Mouse (Mus musculus): ENCODE data around the gene Rpl19. TPM values are rescaled to one million over a fixed set of nuclear protein-coding genes. Genes with fewer than 3 reads are reported as not detected.
A peak's percentile ranks its signal among the peaks of the same experiment; 100 is the strongest.

Gene Rpl19
- polyA plus RNA-seq, 1 experiment from 2014 or later: 709 TPM

GRCm38 (mm10) chr11:98001351-98001824 is 25.1 kb upstream of the Rpl19 start:
- Histone ChIP-seq H3K27me3 (replicated peaks) (peaks cover 18% of the 10 kb centered on the region), H3K36me3 (peaks cover 28% of the 10 kb centered on the region), H3K9ac (no peak overlapping the region), H3K9me3 (no peaks in the 10 kb centered on the region), H3K27ac (no peak overlapping the region), H3K4me1 (peaks cover 22% of the 10 kb centered on the region), H3K4me3 (no peak overlapping the region), H3K4me2 (replicated peaks) (no peak overlapping the region)
- no peak for ATAC-seq (ENCODE audit: low FRiP score, low read depth)
- WGBS: 26% methylated on average over 11 of the region's 11 CpGs

GRCm38 (mm10) chr11:98001986-98002385 is 24.5 kb upstream of the Rpl19 start:
- Histone ChIP-seq H3K4me3 (no peak overlapping the region), H3K4me2 (replicated peaks) (no peak overlapping the region), H3K9ac (no peak overlapping the region), H3K27ac (no peak overlapping the region), H3K36me3 (peaks cover 31% of the 10 kb centered on the region), H3K27me3 (replicated peaks) (peaks cover 18% of the 10 kb centered on the region), H3K9me3 (no peaks in the 10 kb centered on the region), H3K4me1 (peaks cover 22% of the 10 kb centered on the region)
- no peak for ATAC-seq (ENCODE audit: low FRiP score, low read depth)
- WGBS: 51% methylated on average over 6 of the region's 6 CpGs

GRCm38 (mm10) chr11:98002627-98003026 is 23.9 kb upstream of the Rpl19 start:
- 6% methylated on average over 12 of the region's 12 CpGs for WGBS
- Histone ChIP-seq H3K9ac (no peak overlapping the region), H3K27ac (no peak overlapping the region), H3K9me3 (no peaks in the 10 kb centered on the region), H3K27me3 (replicated peaks) (peaks cover 18% of the 10 kb centered on the region), H3K36me3 (peaks cover 37% of the 10 kb centered on the region), H3K4me2 (replicated peaks) (peak overlapping the region; percentile 43), H3K4me3 (no peak overlapping the region; the same call in 1 of the 2 replicates), H3K4me1 (peaks cover 22% of the 10 kb centered on the region)
- ATAC-seq (ENCODE audit: low FRiP score, low read depth): no peak

- H3K36me3 ChIP-seq: peaks cover 42% of the 10 kb centered on the region
- no peak overlapping the region for H3K4me3 ChIP-seq
- no peak for ATAC-seq (ENCODE audit: low FRiP score, low read depth)
- 0 out of 2 replicates have a peak overlapping the region, but pooled peaks have one; percentile 26 for H3K9ac ChIP-seq
- peak overlapping the region; percentile 43 for H3K4me2 ChIP-seq (replicated peaks)
- no peak overlapping the region for H3K27ac ChIP-seq
- H3K9me3 ChIP-seq: no peaks in the 10 kb centered on the region
- H3K27me3 ChIP-seq (replicated peaks): peaks cover 18% of the 10 kb centered on the region
- H3K4me1 ChIP-seq: peaks cover 22% of the 10 kb centered on the region
- WGBS: 33% methylated on average over 17 of the region's 17 CpGs
Observed at GRCm38 (mm10) chr11:98003171-98003671, 23.3 kb upstream of the Rpl19 start.

GRCm38 (mm10) chr11:98004161-98004560 is 22.3 kb upstream of the Rpl19 start:
- Histone ChIP-seq H3K36me3 (peaks cover 51% of the 10 kb centered on the region), H3K9ac (no peak overlapping the region), H3K9me3 (no peaks in the 10 kb centered on the region), H3K27me3 (replicated peaks) (peaks cover 18% of the 10 kb centered on the region), H3K27ac (no peak overlapping the region), H3K4me2 (replicated peaks) (no peak overlapping the region), H3K4me3 (no peak overlapping the region), H3K4me1 (peaks cover 22% of the 10 kb centered on the region)
- 84% methylated on average over 8 of the region's 8 CpGs for WGBS
- no peak for ATAC-seq (ENCODE audit: low FRiP score, low read depth)

GRCm38 (mm10) chr11:98005076-98005475 is 21.4 kb upstream of the Rpl19 start:
- Histone ChIP-seq H3K9ac (no peak overlapping the region), H3K36me3 (peaks cover 60% of the 10 kb centered on the region), H3K27me3 (replicated peaks) (peaks cover 18% of the 10 kb centered on the region), H3K4me2 (replicated peaks) (no peak overlapping the region), H3K27ac (no peak overlapping the region), H3K9me3 (no peaks in the 10 kb centered on the region), H3K4me3 (no peak overlapping the region), H3K4me1 (peaks cover 22% of the 10 kb centered on the region)
- ATAC-seq (ENCODE audit: low FRiP score, low read depth): no peak
- WGBS: 56% methylated on average over 13 of the region's 13 CpGs

- Histone ChIP-seq H3K9me3 (no peaks in the 10 kb centered on the region), H3K4me3 (no peak overlapping the region), H3K27ac (no peak overlapping the region), H3K4me1 (peaks cover 22% of the 10 kb centered on the region), H3K27me3 (replicated peaks) (peaks cover 18% of the 10 kb centered on the region), H3K36me3 (peaks cover 66% of the 10 kb centered on the region), H3K9ac (no peak overlapping the region), H3K4me2 (replicated peaks) (no peak overlapping the region)
- 85% methylated on average over 10 of the region's 10 CpGs for WGBS
- ATAC-seq (ENCODE audit: low FRiP score, low read depth): no peak
Observed at GRCm38 (mm10) chr11:98005686-98006085, 20.8 kb upstream of the Rpl19 start.

GRCm38 (mm10) chr11:98008087-98008486 is 18.4 kb upstream of the Rpl19 start:
- Histone ChIP-seq H3K9ac (no peak overlapping the region), H3K4me2 (replicated peaks) (no peak overlapping the region), H3K27me3 (replicated peaks) (0 out of 2 replicates have a peak, but pooled peaks cover 2% of the 10 kb centered on the region), H3K27ac (no peak overlapping the region), H3K4me3 (no peak overlapping the region), H3K4me1 (peaks cover 7% of the 10 kb centered on the region; the same call in 1 of the 2 replicates), H3K9me3 (no peaks in the 10 kb centered on the region), H3K36me3 (peaks cover 82% of the 10 kb centered on the region)
- ATAC-seq (ENCODE audit: low FRiP score, low read depth): no peak
- 91% methylated on average over 11 of the region's 11 CpGs for WGBS

- WGBS: 76% methylated on average over 9 of the region's 9 CpGs
- ATAC-seq (ENCODE audit: low FRiP score, low read depth): no peak
- H3K36me3 ChIP-seq: peaks cover 83% of the 10 kb centered on the region
Observed at GRCm38 (mm10) chr11:98011716-98012115, 14.8 kb upstream of the Rpl19 start.

GRCm38 (mm10) chr11:98012831-98013230 is 13.7 kb upstream of the Rpl19 start:
- no peaks in the 10 kb centered on the region for H3K27me3 ChIP-seq (replicated peaks)
- WGBS: 86% methylated on average over 10 of the region's 10 CpGs
- ATAC-seq (ENCODE audit: low FRiP score, low read depth): no peak
- H3K27ac ChIP-seq: no peak overlapping the region
- 0 out of 2 replicates have a peak overlapping the region, but pooled peaks have one; percentile 29 for H3K9ac ChIP-seq
- no peaks in the 10 kb centered on the region for H3K4me1 ChIP-seq
- H3K9me3 ChIP-seq: no peaks in the 10 kb centered on the region
- no peak overlapping the region for H3K4me3 ChIP-seq
- H3K4me2 ChIP-seq (replicated peaks): no peak overlapping the region
- peaks cover 84% of the 10 kb centered on the region for H3K36me3 ChIP-seq

More at GRCm38 (mm10) chr11:98011716-98012115, 14.8 kb upstream of the Rpl19 start:
- no peaks in the 10 kb centered on the region for H3K27me3 ChIP-seq (replicated peaks)
- H3K9me3 ChIP-seq: no peaks in the 10 kb centered on the region
- no peaks in the 10 kb centered on the region for H3K4me1 ChIP-seq
- H3K4me2 ChIP-seq (replicated peaks): no peak overlapping the region
- H3K27ac ChIP-seq: no peak overlapping the region
- H3K9ac ChIP-seq: no peak overlapping the region
- no peak overlapping the region for H3K4me3 ChIP-seq

GRCm38 (mm10) chr11:98016177-98016576 is 10.3 kb upstream of the Rpl19 start:
- Histone ChIP-seq H3K4me1 (peaks cover 30% of the 10 kb centered on the region), H3K36me3 (peaks cover 59% of the 10 kb centered on the region), H3K9ac (no peak overlapping the region), H3K27me3 (replicated peaks) (no peaks in the 10 kb centered on the region), H3K4me2 (replicated peaks) (no peak overlapping the region), H3K9me3 (no peaks in the 10 kb centered on the region), H3K27ac (no peak overlapping the region), H3K4me3 (no peak overlapping the region)
- no peak for ATAC-seq (ENCODE audit: low FRiP score, low read depth)
- WGBS: 91% methylated on average over 5 of the region's 5 CpGs

GRCm38 (mm10) chr11:98016824-98017223 is 9.7 kb upstream of the Rpl19 start:
- no peak overlapping the region for H3K4me3 ChIP-seq
- WGBS: 74% methylated on average over 4 of the region's 4 CpGs
- H3K4me2 ChIP-seq (replicated peaks): no peak overlapping the region
- no peaks in the 10 kb centered on the region for H3K9me3 ChIP-seq
- H3K4me1 ChIP-seq: peaks cover 36% of the 10 kb centered on the region
- H3K27me3 ChIP-seq (replicated peaks): no peaks in the 10 kb centered on the region
- no peak overlapping the region for H3K27ac ChIP-seq
- no peak overlapping the region for H3K9ac ChIP-seq
- peaks cover 52% of the 10 kb centered on the region for H3K36me3 ChIP-seq
- no peak for ATAC-seq (ENCODE audit: low FRiP score, low read depth)

- no peak for ATAC-seq (ENCODE audit: low FRiP score, low read depth)
- Histone ChIP-seq H3K4me2 (replicated peaks) (no peak overlapping the region), H3K27me3 (replicated peaks) (no peaks in the 10 kb centered on the region), H3K9me3 (no peaks in the 10 kb centered on the region), H3K9ac (peak overlapping the region; percentile 35; the same call in 1 of the 2 replicates), H3K27ac (no peak overlapping the region), H3K36me3 (peaks cover 43% of the 10 kb centered on the region), H3K4me3 (no peak overlapping the region), H3K4me1 (peaks cover 42% of the 10 kb centered on the region)
- WGBS: 82% methylated on average over 6 of the region's 6 CpGs
Observed at GRCm38 (mm10) chr11:98018222-98018621, 8.3 kb upstream of the Rpl19 start.

Data from neural tube, embryonic 12.5 days (tissue).